Mouse (Mus musculus) heart, postnatal 10 days (tissue): ENCODE measurements at regions not wholly inside any gene's neighbourhood (a gene's known extent, or its start where the extent isn't known, plus 50 kb on each side); places are given as distances from the start of the nearest gene placed in this dataset.

ENCODE experiments used
- DNase-seq, 2 experiments: peaks; one replicate each; pipeline ENCODE4 v3.0.0; 2021
- intact Hi-C: fragments of 180-260 bp; cut with DNase I; formaldehyde crosslinking; loops from one replicate; pipeline ENCODE4 v1.15.1; 2025

- no peak for DNase-seq
- intact Hi-C loops = no loop called here
Observed at GRCm38 (mm10) chr10:17656305-17656704, 66.7 kb upstream of the Cited2 start.

GRCm38 (mm10) chr10:17656872-17657482, 66.0 kb upstream of the Cited2 start:
- intact Hi-C loops = no loop called here
- DNase-seq = no peak

GRCm38 (mm10) chr10:17659575-17659974, 63.4 kb upstream of the Cited2 start:
- no peak for DNase-seq
- intact Hi-C loops = no loop called here

- no peak for DNase-seq
- intact Hi-C loops = no loop called here
Observed at GRCm38 (mm10) chr10:17660836-17661452, 62.1 kb upstream of the Cited2 start.

GRCm38 (mm10) chr10:17666089-17666488, 56.9 kb upstream of the Cited2 start:
- no peak for DNase-seq
- intact Hi-C loops = no loop called here

- no peak for DNase-seq
- intact Hi-C loops = no loop called here
Observed at GRCm38 (mm10) chr10:17669401-17669800, 53.6 kb upstream of the Cited2 start.
